Mouse (Mus musculus) small intestine, adult 2 months (tissue): ENCODE results near the gene Safb.

ENCODE experiments used
- CTCF ChIP-seq: fragments of 200-500 bp; IDR thresholded peaks from 2 replicates; pipeline ENCODE4 v1.5.1; 2012; ENCODE audit warnings: low read depth, mild to moderate bottlenecking, control low read depth, inconsistent platforms, low read length, moderate library complexity, mixed read lengths; ENCODE audit not compliant: insufficient replicate concordance, insufficient read length; ENCODE audit errors: extremely low read depth
- POLR2A ChIP-seq: fragments of 200-500 bp; IDR thresholded peaks from 2 replicates; pipeline ENCODE4 v1.6.1; 2012; ENCODE audit warnings: low read depth, mild to moderate bottlenecking, control low read depth, inconsistent platforms, low read length, moderate library complexity

GRCm38 (mm10) chr17:56536192-56536591 is 48.4 kb upstream of the Safb start:
- TF ChIP-seq POLR2A = no peak
- no peak for TF ChIP-seq CTCF
